Mouse (Mus musculus) adipocyte (in vitro differentiated cells): ENCODE results near the gene Cabp4.

Source experiments
- DNase-seq: peaks from one replicate; pipeline ENCODE4 v3.0.0-alpha.2; 2016; ENCODE audit warnings: low spot score

The Cabp4 gene

GRCm38 (mm10) chr19:4100718-4101261, 43.0 kb downstream of the Cabp4 start:
- no peak for DNase-seq

DNA sequence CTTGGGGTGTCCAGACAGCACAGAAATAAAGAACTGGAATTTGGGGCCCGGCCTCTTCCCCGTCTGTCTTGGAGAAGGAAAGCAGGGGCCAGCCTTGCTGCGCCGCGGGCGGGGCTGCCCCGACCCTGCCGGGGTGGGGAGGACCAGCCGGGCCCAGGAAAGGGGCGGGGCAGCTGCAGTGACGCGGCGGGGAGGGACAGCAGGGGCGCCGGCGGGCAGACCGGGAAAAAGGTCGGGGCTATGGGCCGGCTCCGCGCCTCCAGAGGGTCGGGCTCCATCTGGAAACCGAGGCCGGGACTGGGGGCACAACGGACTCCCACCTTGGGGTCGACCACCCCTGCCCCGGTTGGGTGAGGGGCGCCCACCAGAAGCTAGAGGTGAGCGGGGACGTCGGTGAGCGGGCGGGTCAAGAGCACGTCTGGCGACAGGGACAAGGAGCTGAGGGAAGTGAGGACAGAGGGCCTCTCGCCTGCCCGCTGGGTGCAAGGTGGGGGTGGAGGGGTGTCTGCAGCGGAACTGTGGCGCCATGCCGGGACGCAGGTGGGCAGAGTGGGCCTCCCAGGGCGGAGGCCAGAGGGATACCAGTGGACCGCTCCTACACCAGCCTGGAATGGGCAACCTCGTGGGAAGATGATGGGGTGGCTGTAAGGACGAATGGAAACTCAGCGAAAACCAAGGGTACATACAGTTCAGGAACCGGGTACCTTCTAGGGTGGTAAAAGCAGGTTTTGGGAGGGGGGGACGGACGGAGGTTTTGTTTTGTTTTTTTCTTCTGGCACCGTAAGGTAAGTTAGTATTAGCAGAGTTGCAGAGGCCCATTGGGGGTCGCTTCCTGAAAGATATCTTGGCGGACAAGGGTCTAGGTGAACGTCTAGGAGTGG, 43.8 kb downstream of the Cabp4 start, which contains the start of gene Pitpnm1:
TSS of gene Pitpnm1 (plus strand) at position 162 of the 881 bp plus-strand sequence.
- peak; percentile 74 for DNase-seq

- DNase-seq = peak; percentile 98
Observed at GRCm38 (mm10) chr19:4099056-4099455, 44.8 kb downstream of the Cabp4 start.

GRCm38 (mm10) chr19:4098426-4098825, 45.4 kb downstream of the Cabp4 start:
- DNase-seq = no peak

GRCm38 (mm10) chr19:4097441-4097825, 46.4 kb downstream of the Cabp4 start:
- peak; percentile 96 for DNase-seq

- DNase-seq = peak; percentile 99
Observed at GRCm38 (mm10) chr19:4096642-4097440, 47.0 kb downstream of the Cabp4 start, which contains the start of gene Cdk2ap2. TSS of gene Cdk2ap2 (plus strand) at chr19:4097182.

DNA sequence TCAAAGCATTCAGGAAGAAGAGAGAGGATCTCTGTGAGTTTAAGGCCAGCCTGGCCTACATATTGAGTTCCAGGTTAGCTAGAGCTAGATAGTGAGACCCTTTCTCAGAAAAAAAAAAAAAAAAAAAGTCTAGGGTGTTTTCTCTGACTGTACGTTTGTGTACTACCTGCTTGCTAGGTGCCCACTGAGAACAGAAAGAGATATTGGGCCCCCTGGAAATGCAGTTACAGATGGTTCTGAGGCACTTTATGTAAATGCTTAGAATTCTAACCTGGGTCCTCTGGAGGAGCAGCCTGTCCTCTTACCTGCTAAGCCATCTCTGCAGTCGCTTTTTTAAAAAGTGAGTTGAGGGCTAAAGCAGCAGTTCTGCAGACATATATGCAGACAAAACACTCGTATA, 48.0 kb downstream of the Cabp4 start:
- no peak for DNase-seq

DNA sequence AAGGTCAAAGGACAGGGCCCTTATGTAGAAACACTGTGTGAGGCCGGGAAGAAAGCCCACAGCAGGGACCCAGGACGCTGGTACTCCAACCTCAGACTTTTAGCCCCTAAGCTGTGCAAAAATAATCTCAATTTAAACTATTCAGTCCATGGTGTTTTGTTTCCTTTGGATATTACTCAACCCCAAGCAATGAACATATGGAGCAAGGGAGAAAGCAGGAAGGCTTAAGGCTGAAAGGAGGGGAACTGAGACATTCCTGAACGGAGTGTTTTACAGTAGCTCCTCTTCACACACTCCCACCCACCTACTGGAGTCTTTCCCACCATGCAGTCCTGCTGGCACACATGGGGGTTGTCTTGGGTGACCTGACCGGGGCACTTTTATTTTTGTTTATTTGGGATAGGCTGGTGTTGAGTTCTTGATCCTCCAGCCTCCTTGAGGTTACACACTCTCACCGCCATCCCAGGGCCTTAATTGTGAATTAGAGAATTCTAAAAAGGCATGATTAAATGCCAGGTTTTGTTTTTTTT, 49.0 kb downstream of the Cabp4 start:
- peak; percentile 37 for DNase-seq

- peak; percentile 35 for DNase-seq
Observed at GRCm38 (mm10) chr19:4094348-4094747, 49.5 kb downstream of the Cabp4 start.

GRCm38 (mm10) chr19:4093772-4094171, 50.1 kb downstream of the Cabp4 start:
- no peak for DNase-seq

DNA sequence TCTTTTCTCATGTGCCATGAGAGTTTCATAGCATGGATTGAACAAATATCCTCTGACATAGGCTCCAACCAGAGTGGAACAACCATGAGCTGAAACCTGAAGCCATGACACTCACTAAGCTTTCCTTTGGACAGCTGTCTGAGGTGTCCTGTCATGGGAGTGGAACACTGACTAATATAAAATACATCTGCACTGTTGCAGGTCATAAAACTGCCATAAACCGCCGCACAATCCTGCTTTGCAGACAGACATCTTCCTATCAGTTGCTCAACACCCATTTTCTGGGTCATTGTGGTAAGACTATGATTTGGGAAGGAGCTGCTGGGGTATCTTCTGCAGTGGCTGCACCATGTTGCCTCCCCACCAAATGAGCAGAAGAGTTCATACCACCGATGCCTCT, 51.1 kb downstream of the Cabp4 start:
- no peak for DNase-seq

- DNase-seq = no peak
Observed at GRCm38 (mm10) chr19:4091383-4091782, 52.5 kb downstream of the Cabp4 start.

DNA sequence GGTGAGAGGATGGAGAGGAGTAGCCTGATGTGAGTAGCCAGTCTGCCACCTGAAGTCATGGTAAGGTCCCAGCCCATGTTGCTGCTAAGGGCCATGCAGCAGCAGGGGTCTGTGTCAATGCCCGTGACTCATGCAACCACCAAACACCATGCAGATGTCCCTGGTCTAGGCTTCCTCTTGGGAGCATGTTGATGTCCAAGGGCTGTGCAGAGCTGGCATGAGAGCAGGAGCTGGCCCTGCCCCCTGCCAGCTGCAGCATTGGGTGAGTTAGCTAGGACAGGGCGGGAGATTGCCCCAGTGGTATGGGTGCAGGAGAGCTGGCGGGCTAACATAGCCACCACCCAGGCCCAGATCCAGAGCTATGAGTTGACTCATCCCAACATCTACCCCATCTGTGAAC, 53.4 kb downstream of the Cabp4 start:
- DNase-seq = no peak

DNA sequence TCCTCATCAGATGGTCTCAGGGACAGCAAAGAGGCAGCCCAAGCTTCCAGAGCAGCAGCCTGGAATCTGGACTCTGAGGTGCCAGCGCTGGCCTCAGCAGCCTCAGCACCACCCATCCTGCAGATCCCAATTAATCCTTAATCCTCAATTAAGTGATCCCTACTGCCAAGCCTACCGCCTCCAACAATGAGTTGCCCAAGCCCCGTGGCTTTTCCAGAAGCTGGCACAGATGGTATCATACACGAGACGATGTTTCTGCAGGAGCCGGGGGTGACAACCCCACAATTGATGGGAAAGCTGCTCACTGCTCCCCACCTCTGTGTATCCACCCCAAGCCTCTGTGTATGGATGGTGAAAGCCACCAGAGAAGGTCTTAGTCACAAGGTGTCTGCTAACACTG, 54.7 kb downstream of the Cabp4 start:
- DNase-seq = no peak

DNA sequence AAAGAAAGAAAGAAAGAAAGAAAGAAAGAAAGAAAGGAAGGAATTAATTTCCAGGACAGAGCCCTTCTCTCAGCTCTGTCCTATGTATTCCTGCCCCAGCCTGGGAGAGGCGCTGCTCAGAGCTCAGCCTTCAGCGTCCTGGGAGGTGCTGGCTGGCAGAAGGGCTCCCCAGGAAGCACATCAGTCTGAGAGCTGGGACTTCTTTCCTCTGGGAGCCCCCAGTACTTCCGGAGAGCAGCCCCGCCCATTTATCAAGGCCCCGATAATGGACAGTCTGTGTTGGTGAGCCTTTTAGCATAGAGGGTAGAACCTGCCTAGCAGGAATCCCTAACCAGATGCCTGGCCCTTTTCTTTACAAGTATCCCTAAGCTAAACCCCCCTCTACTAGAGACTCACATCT, 55.7 kb downstream of the Cabp4 start:
- no peak for DNase-seq

DNA sequence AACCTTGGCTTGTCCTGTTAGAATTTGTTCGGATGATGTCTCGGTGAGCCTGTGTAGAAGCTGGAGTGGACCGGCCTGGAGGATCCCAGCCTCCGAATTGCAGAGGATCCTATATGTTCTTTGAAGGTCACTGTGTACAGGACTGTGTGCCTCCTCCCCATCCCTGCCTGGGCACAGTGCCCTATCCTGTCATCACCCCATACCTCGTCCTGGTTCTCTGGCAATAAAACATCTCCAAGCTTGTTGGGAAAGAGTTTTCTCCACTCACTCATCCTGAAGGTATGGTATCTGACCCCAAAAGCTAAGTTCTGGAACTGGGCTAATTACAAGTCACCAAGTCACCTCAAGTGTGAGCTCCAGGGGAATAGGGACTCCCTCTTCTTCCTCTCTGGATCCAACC, 56.7 kb downstream of the Cabp4 start:
- DNase-seq = peak; percentile 60

GRCm38 (mm10) chr19:4086156-4086555, 57.7 kb downstream of the Cabp4 start:
- DNase-seq = no peak
